Mouse (Mus musculus): ENCODE data around the gene Mrps14.
A peak's percentile ranks its signal among the peaks of the same experiment; 100 is the strongest.

Mrps14 gene

GRCm38 (mm10) chr1:160194529-160195336 is at the start of gene Mrps14:
Mrps14 (plus strand) TSS chr1:160195215.
- peak; percentile 98 for DNase-seq

GRCm38 (mm10) chr1:160145606-160146005 is 49.4 kb upstream of the Mrps14 start:
- DNase-seq = no peak

GRCm38 (mm10) chr1:160147274-160147673 is 47.7 kb upstream of the Mrps14 start:
- DNase-seq = no peak

DNA sequence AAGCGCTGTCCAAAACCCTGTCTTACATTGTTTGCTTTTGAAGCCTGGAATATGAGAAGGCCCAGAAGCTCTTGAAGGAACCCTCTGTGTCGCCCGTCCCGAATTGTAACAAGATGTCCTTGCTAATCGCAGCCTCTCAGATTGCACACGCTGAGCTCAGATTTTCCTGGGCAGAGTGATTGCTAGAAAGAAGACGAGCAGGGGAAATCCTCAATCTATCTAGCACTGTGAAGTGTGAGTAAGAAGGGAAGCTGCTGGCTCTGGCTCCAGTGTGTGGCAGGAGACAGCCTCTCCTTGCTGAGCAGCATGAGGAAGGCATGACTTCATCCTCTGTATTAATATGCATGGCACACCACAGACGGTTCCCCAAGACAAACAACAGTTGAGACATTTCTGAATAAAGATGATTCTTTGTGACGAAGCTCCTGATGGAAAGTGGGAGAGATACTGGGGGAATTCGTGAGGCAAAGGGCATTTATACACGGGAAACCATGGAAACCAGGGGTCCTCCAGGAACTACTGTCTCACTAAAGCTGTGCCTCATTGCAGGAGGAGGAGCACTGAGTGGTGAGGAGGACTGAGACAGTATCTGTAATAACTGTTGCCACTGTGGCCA is 45.6 kb upstream of the Mrps14 start:
- no peak for DNase-seq

GRCm38 (mm10) chr1:160150726-160151125 is 44.3 kb upstream of the Mrps14 start:
- no peak for DNase-seq

GRCm38 (mm10) chr1:160153480-160153879 is 41.5 kb upstream of the Mrps14 start, which contains the start of gene Tnn:
Tnn (minus strand) TSS chr1:160153580.
- no peak for DNase-seq

GRCm38 (mm10) chr1:160158190-160158589 is 36.8 kb upstream of the Mrps14 start:
- DNase-seq = no peak

- DNase-seq = no peak
These were observed 28.4 kb upstream of the Mrps14 start for GRCm38 (mm10) chr1:160166600-160166999.

DNA sequence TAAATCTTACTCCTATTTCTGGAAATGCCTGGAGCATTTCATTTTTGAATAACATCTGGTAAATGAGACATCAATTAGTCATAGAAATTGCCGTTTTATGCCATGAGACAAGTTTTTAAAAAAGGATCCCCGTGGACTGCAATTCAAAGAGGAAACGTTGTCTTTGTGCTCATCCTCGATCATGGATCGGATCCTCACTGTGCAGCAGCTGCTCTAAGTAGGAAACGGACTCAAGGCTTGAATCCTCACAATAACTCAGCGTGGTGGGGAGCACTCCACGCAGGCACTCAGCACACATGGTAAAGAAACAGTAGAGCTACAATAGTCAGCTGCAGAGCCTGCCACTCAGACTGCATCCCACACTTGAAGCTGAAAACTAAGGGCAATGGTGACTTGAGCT is 18.1 kb upstream of the Mrps14 start:
- no peak for DNase-seq

- no peak for DNase-seq
These were observed 13.8 kb upstream of the Mrps14 start for GRCm38 (mm10) chr1:160181216-160181615.

GRCm38 (mm10) chr1:160184506-160184905 is 10.5 kb upstream of the Mrps14 start:
- DNase-seq = peak; percentile 39

DNA sequence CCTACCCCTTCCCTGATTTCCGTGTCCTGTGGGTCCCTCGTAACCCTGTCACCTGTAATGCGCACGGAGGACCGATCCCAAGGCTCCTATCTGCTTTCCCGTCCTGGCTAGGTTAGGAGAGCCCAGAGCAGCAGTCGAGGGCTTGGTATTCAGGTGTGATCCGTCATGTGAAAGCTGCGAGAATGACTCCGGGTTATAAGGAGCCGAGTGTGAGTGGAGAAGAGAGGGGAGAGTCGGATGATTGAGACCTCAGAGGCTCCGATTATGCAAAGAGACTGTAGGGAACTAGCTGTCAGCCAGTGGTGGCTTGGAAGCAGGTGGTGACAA is 285 bp downstream of the Mrps14 start:
- no peak for DNase-seq

GRCm38 (mm10) chr1:160205486-160205885 is 10.5 kb downstream of the Mrps14 start:
- no peak for DNase-seq

- DNase-seq = no peak
These were observed 14.8 kb downstream of the Mrps14 start for GRCm38 (mm10) chr1:160209844-160210243.

DNA sequence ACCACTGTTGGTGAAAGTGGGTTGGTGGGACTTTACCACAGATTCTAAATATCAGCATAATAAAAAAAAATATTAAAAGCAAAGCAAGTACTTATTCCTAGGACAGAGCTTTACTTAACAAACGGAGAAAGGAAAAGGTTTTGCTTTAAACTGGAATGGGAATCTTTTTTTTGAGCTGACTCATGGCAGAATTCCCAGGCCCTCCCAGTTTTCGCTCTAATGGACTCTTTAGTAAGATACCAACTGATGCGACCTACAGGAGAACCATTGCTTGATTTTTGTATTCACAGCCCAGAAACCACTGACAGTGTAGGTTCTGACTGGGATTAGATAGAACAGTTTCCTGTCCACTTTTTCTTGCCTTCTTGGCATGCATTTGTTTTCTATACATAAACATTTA is 15.6 kb downstream of the Mrps14 start:
- no peak for DNase-seq

GRCm38 (mm10) chr1:160211597-160212122 is 16.6 kb downstream of the Mrps14 start:
- DNase-seq = no peak

- DNase-seq = no peak
These were observed 17.2 kb downstream of the Mrps14 start for GRCm38 (mm10) chr1:160212123-160212691.

GRCm38 (mm10) chr1:160212703-160213669 is 18.0 kb downstream of the Mrps14 start, which contains the start of gene Cacybp:
Cacybp (minus strand) TSS chr1:160212875.
- peak; percentile 100 for DNase-seq

DNA sequence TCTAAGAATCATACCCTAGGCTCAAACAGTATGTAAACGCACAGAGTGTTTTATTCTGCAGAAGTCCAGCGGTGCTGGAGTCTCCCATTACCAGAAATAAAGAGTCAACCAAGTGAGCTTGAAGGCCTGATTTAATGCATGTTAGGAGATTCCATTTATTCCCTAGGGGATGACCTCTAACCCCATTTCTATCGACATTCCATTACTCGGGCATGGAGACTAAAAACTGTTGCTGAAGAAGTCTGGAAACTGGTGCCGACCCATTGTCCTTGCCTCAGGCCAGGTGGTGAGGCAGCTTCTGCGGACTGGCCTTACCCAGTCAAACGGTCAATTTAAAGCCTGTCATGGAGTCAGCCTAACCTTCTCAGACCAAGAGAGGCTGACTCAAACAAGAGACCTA is 19.2 kb downstream of the Mrps14 start:
- DNase-seq = no peak

- no peak for DNase-seq
These were observed 22.9 kb downstream of the Mrps14 start for GRCm38 (mm10) chr1:160217898-160218297.

GRCm38 (mm10) chr1:160224093-160224492 is 29.1 kb downstream of the Mrps14 start:
- no peak for DNase-seq

DNA sequence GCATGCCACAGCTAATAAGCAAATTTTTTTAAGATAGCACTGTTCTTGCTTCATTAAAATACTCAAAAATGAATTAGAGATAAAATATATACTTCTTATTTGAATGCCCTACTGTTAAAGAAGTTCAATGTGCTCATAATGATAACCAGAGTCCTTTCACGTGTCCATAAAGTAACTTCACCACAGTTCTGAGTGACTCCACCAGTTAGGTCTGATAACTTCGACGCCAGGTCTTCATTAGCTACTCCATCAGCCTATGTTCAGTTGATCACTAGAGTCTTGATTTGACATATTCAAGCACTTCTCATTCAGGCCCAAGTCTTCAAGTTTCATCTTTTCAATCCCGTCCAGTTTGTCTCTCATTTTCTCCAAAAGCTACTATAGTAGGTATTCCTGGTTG is 32.2 kb downstream of the Mrps14 start:
- no peak for DNase-seq

DNA sequence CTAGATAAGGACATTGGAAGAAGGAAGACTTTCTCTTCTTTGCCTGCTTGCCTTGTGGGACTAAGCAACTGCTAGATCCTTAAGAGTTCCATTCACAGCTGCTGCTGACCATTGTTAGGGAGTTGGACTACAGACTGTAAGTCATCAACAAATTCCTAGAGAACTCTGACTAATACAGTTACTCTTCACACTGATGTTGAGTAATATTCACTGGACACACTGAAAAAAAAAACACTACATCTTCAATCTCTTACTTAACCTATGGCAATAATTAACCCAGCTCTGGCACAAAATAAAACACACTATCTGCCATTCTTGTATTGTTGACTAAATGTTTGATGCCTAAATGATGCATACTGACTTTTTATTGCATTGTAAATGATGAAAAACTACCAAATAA is 32.8 kb downstream of the Mrps14 start:
- no peak for DNase-seq
